Mouse (Mus musculus): Measurements from ENCODE around the gene Carm1. TPM values are rescaled to one million over a fixed set of nuclear protein-coding genes. Genes with fewer than 3 reads are reported as not detected.

Carm1 gene
- polyA plus RNA-seq, 1 experiment from 2014 or later = 57.1 TPM

GRCm38 (mm10) chr9:21604119-21604518, 57.4 kb downstream of the Carm1 start:
- Histone ChIP-seq H3K27me3 (replicated peaks; ENCODE audit: control insufficient read depth, insufficient read depth, low read length) (no peaks in the 10 kb centered on the region), H3K9me3 (ENCODE audit: control insufficient read depth, low read length) (no peaks in the 10 kb centered on the region), H3K27ac (replicated peaks; ENCODE audit: low read depth, low read length) (no peak overlapping the region), H3K4me3 (ENCODE audit: low read depth, low read length) (no peak overlapping the region), H3K4me1 (ENCODE audit: control insufficient read depth, insufficient read depth, low read length) (no peaks in the 10 kb centered on the region), H3K9ac (ENCODE audit: low read depth, low read length) (no peak overlapping the region), H3K4me2 (ENCODE audit: low read depth, low read length) (no peak overlapping the region), H3K36me3 (ENCODE audit: control insufficient read depth, insufficient read depth, low read length) (no peaks in the 10 kb centered on the region)
- 73% methylated on average over 5 of the region's 5 CpGs for WGBS
- DNase-seq (ENCODE audit: low spot score) (no peak), ATAC-seq (ENCODE audit: low read depth) (no peak)

DNA sequence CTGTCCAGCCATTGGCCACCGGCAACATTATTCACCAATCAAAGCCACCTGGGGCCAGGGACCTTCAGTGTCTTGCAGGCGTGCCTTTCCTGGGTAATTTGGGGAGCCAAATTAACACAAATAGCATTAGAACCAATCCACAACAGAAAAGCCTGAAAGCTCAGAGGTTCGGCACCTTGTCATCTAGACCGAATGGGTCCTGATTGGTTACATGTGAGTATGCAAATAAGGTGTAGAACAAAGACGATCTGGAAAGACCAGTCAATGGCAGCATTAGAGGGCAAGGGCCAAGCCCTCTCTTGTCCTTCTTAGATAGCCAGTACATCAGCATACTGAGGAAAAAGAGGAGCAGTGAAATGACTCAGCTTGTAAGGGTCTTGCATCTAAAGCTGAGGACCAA, 59.2 kb downstream of the Carm1 start:
- 64% methylated on average over 5 of the region's 5 CpGs for WGBS

DNA sequence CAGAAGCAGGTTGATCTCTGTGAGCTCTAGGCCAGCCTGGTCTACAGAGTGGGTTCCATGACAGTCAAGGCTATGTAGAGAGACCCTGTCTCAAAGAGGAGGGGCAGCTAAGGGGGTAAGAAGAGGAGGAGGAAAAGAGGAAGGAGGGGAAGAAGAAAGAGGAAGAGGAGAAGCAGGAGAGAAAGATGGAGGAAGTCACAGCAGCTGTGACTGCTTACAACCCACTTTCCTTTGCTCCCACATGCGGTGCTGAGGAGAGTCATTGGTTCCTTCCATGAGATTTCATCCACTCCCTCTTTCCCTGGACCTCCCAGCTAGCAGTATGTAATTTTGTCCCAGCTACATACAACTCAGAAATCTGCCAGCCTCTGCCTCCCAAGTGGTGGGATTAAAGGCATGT, 60.0 kb downstream of the Carm1 start:
- no peak for DNase-seq (ENCODE audit: low spot score)
- Histone ChIP-seq H3K9me3 (ENCODE audit: control insufficient read depth, low read length) (no peaks in the 10 kb centered on the region), H3K4me1 (ENCODE audit: control insufficient read depth, insufficient read depth, low read length) (no peaks in the 10 kb centered on the region), H3K27ac (replicated peaks; ENCODE audit: low read depth, low read length) (no peak overlapping the region), H3K4me2 (ENCODE audit: low read depth, low read length) (no peak overlapping the region), H3K4me3 (ENCODE audit: low read depth, low read length) (no peak overlapping the region), H3K9ac (ENCODE audit: low read depth, low read length) (no peak overlapping the region), H3K27me3 (replicated peaks; ENCODE audit: control insufficient read depth, insufficient read depth, low read length) (no peaks in the 10 kb centered on the region), H3K36me3 (ENCODE audit: control insufficient read depth, insufficient read depth, low read length) (no peaks in the 10 kb centered on the region)
- ATAC-seq (ENCODE audit: low read depth) = no peak
- 75% methylated on average over 1 of the region's 1 CpGs for WGBS

More for the DNA sequence above, 59.2 kb downstream of the Carm1 start:
- H3K9me3 ChIP-seq (ENCODE audit: control insufficient read depth, low read length) = no peaks in the 10 kb centered on the region
- H3K9ac ChIP-seq (ENCODE audit: low read depth, low read length) = no peak overlapping the region
- H3K27ac ChIP-seq (replicated peaks; ENCODE audit: low read depth, low read length) = no peak overlapping the region
- H3K4me3 ChIP-seq (ENCODE audit: low read depth, low read length) = no peak overlapping the region
- no peak overlapping the region for H3K4me2 ChIP-seq (ENCODE audit: low read depth, low read length)
- no peaks in the 10 kb centered on the region for H3K4me1 ChIP-seq (ENCODE audit: control insufficient read depth, insufficient read depth, low read length)
- DNase-seq (ENCODE audit: low spot score) (no peak), ATAC-seq (ENCODE audit: low read depth) (no peak)
- H3K27me3 ChIP-seq (replicated peaks; ENCODE audit: control insufficient read depth, insufficient read depth, low read length) = no peaks in the 10 kb centered on the region
- H3K36me3 ChIP-seq (ENCODE audit: control insufficient read depth, insufficient read depth, low read length) = no peaks in the 10 kb centered on the region

DNA sequence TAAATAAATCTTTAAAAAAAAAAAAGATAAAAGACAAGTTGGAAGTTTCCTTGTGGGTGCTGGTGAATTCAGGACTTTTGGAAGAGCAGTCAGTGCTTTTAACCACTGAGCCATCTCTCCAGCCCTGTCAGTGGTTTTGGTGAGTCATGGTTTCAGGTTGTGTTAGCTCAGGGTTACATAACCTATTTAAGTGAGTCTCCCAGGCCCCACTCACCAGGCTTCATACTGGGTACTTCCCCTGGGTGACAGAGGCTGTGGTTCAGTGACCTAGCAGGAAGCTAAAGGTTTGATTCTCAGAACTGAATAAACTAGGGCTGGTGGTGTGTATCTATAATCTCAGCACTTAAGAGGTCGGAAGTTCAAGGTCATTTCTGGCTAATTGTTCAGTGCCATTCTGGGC, 63.2 kb downstream of the Carm1 start:
- no peak overlapping the region for H3K4me2 ChIP-seq (ENCODE audit: low read depth, low read length)
- no peak overlapping the region for H3K4me3 ChIP-seq (ENCODE audit: low read depth, low read length)
- no peak overlapping the region for H3K27ac ChIP-seq (replicated peaks; ENCODE audit: low read depth, low read length)
- WGBS = 74% methylated on average over 1 of the region's 1 CpGs
- no peak overlapping the region for H3K9ac ChIP-seq (ENCODE audit: low read depth, low read length)
- ATAC-seq (ENCODE audit: low read depth) (no peak), DNase-seq (ENCODE audit: low spot score) (no peak)
- no peaks in the 10 kb centered on the region for H3K27me3 ChIP-seq (replicated peaks; ENCODE audit: control insufficient read depth, insufficient read depth, low read length)
- 0 out of 2 replicates have a peak, but pooled peaks cover under 1% of the 10 kb centered on the region for H3K4me1 ChIP-seq (ENCODE audit: control insufficient read depth, insufficient read depth, low read length)
- H3K9me3 ChIP-seq (ENCODE audit: control insufficient read depth, low read length) = no peaks in the 10 kb centered on the region
- no peaks in the 10 kb centered on the region for H3K36me3 ChIP-seq (ENCODE audit: control insufficient read depth, insufficient read depth, low read length)

- peak overlapping the region; percentile 84 for H3K4me3 ChIP-seq (ENCODE audit: low read depth, low read length)
- WGBS = 76% methylated on average over 15 of the region's 15 CpGs
- peak overlapping the region; percentile 65 for H3K9ac ChIP-seq (ENCODE audit: low read depth, low read length)
- DNase-seq (ENCODE audit: low spot score) (no peak), ATAC-seq (ENCODE audit: low read depth) (no peak)
- H3K4me1 ChIP-seq (ENCODE audit: control insufficient read depth, insufficient read depth, low read length) = peaks cover 18% of the 10 kb centered on the region; the same call in 1 of the 2 replicates
- peak overlapping the region; percentile 53 for H3K4me2 ChIP-seq (ENCODE audit: low read depth, low read length)
- H3K36me3 ChIP-seq (ENCODE audit: control insufficient read depth, insufficient read depth, low read length) = 0 out of 2 replicates have a peak, but pooled peaks cover 11% of the 10 kb centered on the region
- H3K27ac ChIP-seq (replicated peaks; ENCODE audit: low read depth, low read length) = peak overlapping the region; percentile 88
- H3K27me3 ChIP-seq (replicated peaks; ENCODE audit: control insufficient read depth, insufficient read depth, low read length) = no peaks in the 10 kb centered on the region
- no peaks in the 10 kb centered on the region for H3K9me3 ChIP-seq (ENCODE audit: control insufficient read depth, low read length)
Observed at GRCm38 (mm10) chr9:21614864-21615616, 68.3 kb downstream of the Carm1 start.

- Histone ChIP-seq H3K4me2 (ENCODE audit: low read depth, low read length) (peak within 1 kb of the TSS; percentile 60), H3K9me3 (ENCODE audit: control insufficient read depth, low read length) (no peaks in the 10 kb centered on the region), H3K27ac (replicated peaks; ENCODE audit: low read depth, low read length) (peak within 1 kb of the TSS; percentile 96), H3K36me3 (ENCODE audit: control insufficient read depth, insufficient read depth, low read length) (0 out of 2 replicates have a peak, but pooled peaks cover 11% of the 10 kb centered on the region), H3K4me3 (ENCODE audit: low read depth, low read length) (peak within 1 kb of the TSS; percentile 84), H3K4me1 (ENCODE audit: control insufficient read depth, insufficient read depth, low read length) (peaks cover 18% of the 10 kb centered on the region; the same call in 1 of the 2 replicates), H3K9ac (ENCODE audit: low read depth, low read length) (peak within 1 kb of the TSS; percentile 87), H3K27me3 (replicated peaks; ENCODE audit: control insufficient read depth, insufficient read depth, low read length) (no peaks in the 10 kb centered on the region)
- peak; percentile 99 for DNase-seq (ENCODE audit: low spot score)
- peak; percentile 96 for ATAC-seq (ENCODE audit: low read depth)
- 0% methylated on average over 33 of the region's 45 CpGs for WGBS
Observed at GRCm38 (mm10) chr9:21615617-21616231, 69.0 kb downstream of the Carm1 start, which contains the start of gene Smarca4. TSS of gene Smarca4 (plus strand) at chr9:21616169.

DNA sequence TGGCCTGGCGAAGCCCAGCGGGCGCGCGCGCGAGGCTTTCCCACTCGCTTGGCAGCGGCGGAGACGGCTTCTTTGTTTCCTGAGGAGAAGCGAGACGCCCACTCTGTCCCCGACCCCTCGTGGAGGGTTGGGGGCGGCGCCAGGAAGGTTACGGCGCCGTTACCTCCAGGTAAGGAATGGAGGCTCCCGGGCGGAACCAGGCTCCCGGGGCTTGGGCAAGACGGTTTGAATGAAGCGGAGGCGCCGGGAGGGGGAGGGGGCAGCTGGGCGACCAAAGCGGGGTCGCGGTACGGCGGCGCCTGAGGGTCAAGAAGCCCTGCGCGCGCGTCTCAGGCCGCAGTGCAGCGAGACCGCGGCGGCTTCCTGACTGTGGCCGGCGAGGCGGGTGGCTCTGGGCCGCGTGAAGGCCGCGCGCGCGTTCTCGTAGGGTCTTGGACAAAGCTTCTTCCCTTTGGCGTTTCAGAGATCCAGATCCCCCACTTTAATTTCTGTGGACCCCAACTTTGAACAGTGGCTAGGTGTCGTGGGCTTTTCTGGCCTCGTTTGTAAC, 69.6 kb downstream of the Carm1 start:
- H3K4me3 ChIP-seq (ENCODE audit: low read depth, low read length) = peak overlapping the region; percentile 84
- ATAC-seq (ENCODE audit: low read depth) (peak; percentile 81), DNase-seq (ENCODE audit: low spot score) (peak; percentile 91)
- peak overlapping the region; percentile 60 for H3K4me2 ChIP-seq (ENCODE audit: low read depth, low read length)
- WGBS = 1% methylated on average over 26 of the region's 57 CpGs
- H3K36me3 ChIP-seq (ENCODE audit: control insufficient read depth, insufficient read depth, low read length) = 0 out of 2 replicates have a peak, but pooled peaks cover 11% of the 10 kb centered on the region
- no peaks in the 10 kb centered on the region for H3K27me3 ChIP-seq (replicated peaks; ENCODE audit: control insufficient read depth, insufficient read depth, low read length)
- no peaks in the 10 kb centered on the region for H3K9me3 ChIP-seq (ENCODE audit: control insufficient read depth, low read length)
- H3K27ac ChIP-seq (replicated peaks; ENCODE audit: low read depth, low read length) = peak overlapping the region; percentile 96
- H3K9ac ChIP-seq (ENCODE audit: low read depth, low read length) = peak overlapping the region; percentile 87
- H3K4me1 ChIP-seq (ENCODE audit: control insufficient read depth, insufficient read depth, low read length) = peaks cover 18% of the 10 kb centered on the region; the same call in 1 of the 2 replicates

GRCm38 (mm10) chr9:21617066-21617465, 70.4 kb downstream of the Carm1 start:
- peak overlapping the region; percentile 84 for H3K4me3 ChIP-seq (ENCODE audit: low read depth, low read length)
- no peaks in the 10 kb centered on the region for H3K9me3 ChIP-seq (ENCODE audit: control insufficient read depth, low read length)
- peak overlapping the region; percentile 96 for H3K27ac ChIP-seq (replicated peaks; ENCODE audit: low read depth, low read length)
- no peak for ATAC-seq (ENCODE audit: low read depth)
- H3K4me1 ChIP-seq (ENCODE audit: control insufficient read depth, insufficient read depth, low read length) = peaks cover 18% of the 10 kb centered on the region; the same call in 1 of the 2 replicates
- H3K36me3 ChIP-seq (ENCODE audit: control insufficient read depth, insufficient read depth, low read length) = 0 out of 2 replicates have a peak, but pooled peaks cover 11% of the 10 kb centered on the region
- peak; percentile 53 for DNase-seq (ENCODE audit: low spot score)
- H3K9ac ChIP-seq (ENCODE audit: low read depth, low read length) = peak overlapping the region; percentile 87
- peak overlapping the region; percentile 60 for H3K4me2 ChIP-seq (ENCODE audit: low read depth, low read length)
- 3% methylated on average over 10 of the region's 10 CpGs for WGBS
- H3K27me3 ChIP-seq (replicated peaks; ENCODE audit: control insufficient read depth, insufficient read depth, low read length) = no peaks in the 10 kb centered on the region

Data from embryonic facial prominence, embryonic 14.5 days (tissue).